Mouse (Mus musculus) retina, embryonic 14.5 days (tissue): ENCODE measurements around the gene Tenm4.

Experiments used
- DNase-seq: peaks from one replicate; pipeline ENCODE4 v3.0.0-alpha.2; 2015; ENCODE audit warnings: low spot score

The Tenm4 gene

DNA sequence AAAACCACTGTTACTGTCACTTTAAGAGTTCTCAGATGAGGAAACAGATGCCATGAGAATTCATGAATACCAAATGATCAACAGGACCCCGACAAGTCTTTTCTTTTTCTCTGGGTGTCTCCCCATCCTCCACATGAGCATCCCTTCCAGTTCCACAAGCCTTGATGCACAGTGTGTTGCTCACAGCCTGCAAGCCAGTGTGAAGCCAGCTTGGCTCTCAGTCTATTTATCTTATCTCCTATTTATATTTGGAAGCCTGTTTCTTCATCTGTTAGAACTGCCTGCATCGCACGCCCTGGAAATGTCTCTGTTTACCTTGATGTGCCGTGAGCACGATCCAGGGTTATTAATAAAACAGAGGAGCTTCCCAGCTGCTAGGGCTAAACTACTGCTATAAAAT is 169.8 kb downstream of the Tenm4 start:
- DNase-seq: no peak

DNA sequence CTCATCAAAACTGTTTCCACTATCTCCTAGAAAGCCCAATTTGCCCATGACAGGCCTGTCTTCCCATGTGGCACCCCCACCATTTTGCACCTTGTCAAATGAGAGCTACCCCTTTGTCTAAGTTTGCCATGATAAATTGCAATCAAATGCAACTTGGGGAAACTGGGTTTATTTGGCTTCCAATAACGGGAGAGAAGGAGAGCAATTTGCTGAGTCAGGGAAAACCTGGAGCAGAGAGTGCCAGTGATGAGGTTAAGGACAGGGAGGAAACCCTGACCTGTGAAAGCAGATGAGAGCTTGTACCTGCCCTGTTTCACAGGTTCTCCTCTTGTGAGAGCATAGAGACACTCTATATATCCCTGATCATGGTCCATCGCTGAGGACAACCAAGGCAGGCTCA is 170.4 kb downstream of the Tenm4 start:
- no peak for DNase-seq

DNA sequence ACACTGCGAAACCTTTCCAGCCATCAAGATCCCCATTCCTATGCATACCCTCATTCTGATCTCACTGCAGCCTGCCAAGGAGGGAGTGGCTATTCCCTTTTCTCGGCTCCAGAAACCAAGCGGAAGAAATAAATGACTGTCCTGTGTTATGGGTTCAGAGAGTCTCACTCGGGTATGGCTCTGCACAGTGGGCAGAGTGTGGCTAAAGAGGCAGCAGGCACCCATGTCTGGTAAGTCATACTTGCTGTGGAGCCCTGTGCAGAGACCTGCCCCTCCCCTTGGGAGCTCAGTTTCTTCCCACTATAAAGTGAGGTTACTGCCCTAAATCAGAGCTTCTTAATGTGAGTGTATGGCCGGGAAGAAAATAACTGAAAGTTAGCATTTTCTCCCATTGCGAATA is 171.9 kb downstream of the Tenm4 start:
- no peak for DNase-seq

DNA sequence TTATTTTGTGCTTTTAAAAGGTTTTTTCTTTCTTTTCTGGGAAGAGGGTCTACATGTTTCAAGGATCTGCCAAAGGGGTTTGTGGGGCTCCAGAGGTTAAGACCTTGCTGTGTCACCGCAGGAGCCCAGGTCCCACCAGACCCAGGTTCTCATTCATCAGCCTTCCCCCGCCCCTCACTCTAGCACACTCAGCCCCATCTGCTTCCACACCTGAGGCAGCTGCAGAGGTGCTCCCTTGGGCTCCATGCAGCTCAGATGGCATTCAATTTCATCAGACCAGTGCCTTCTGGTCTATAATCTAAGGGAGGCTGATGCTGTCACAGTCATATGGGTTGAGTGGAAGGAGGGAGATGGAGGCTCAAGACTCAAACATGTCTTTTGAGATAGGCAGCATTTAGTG is 172.6 kb downstream of the Tenm4 start:
- no peak for DNase-seq

DNA sequence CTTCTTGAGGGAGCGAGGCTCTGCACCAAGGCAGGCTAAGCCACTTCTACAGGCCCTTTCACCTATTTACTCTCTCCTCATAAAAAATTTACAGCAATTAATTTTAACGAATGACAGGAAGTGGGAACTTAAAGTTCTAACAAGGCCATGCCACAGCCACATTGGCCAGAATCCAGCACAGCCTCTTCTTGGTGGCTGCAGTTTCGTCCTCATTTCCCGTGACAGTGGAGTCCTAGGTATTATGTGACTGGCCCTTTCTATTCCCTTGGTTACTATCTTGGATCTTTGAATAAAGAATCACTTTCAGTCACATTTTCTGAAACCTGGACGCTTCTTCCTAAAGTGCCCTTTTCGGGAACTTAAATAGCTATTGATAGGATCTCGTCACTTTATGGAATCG is 181.6 kb downstream of the Tenm4 start:
- DNase-seq: no peak

DNA sequence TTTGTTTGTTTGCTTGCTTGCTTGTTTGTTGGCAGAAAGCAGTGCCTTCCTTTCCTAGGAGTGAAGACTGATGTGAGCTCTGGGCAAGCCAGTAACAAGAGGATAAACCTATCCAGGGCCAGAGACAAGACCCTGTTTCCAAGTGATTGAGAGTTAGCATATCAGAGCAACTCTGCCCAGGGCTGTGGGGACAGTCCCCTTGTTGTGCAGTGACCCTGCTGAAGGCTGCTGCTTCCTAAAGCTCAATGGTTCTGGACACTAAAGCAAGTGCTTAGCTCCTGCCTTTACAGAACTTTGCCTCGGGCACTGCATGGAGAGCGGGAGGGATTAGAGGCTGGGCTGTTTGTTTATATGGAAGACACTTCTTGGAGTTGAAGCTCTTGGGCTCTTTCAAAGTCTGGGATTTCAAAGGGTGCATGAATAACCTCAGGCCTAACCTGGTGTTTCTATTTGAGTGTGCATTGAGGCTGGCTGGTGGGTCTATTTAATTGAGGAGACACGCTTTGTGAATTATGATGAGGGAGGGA is 185.3 kb downstream of the Tenm4 start:
- no peak for DNase-seq

DNA sequence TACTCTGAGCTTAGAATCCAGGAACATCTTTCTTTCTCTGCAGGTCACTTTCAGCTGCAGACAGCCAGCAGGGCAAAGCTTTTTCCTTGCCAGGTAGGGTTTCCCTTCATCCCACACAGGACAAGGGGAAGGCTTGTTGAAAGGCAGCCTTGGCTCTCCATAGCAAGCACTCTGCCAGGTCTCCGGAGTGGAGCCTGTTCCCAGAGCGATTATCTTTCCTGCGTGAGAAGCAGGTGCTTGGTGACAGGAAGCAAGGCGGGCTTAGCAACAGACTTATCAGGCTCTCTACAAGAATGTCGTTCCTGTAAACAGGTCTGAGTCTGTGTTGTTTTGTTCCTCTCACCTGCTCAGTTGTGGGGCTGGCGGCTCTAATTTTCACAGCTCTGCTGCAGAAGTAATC is 186.5 kb downstream of the Tenm4 start:
- no peak for DNase-seq

DNA sequence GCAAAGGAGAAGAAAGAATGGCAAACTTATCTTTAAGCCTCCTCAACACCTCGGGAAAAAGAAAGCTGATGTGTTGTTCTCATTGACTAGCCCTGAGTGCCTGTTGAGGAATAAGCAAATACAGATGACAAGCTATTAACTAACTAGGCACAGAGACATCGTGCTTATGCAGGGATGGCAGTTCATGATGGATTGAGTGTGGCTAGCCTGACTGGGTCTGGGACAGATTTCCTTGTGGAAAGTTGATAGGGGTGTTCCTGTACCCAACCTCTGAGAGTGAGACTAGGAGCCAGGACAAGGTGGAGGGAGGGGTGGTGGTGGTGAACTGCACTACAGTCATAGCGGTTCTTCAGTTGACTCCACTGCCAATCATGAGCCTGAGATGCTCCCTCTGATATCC is 192.3 kb downstream of the Tenm4 start:
- DNase-seq: no peak

DNA sequence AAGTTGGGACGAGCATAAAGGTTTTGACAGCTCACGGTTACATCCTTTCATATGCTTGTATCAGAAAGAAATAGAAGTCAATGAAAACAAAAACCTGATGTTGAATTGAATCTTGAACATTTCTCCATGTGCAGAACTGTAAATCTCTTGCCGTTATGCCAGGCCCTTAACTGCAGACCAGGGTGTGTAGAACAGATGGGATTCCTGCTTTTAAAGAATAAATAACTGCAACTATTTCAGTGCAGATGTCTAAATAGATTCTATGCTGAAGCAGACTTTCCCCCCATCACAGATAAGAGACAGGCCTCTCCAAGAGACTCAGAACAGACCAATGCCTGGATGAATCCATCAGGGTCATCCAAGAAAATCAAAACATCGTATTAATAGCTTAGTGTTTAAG is 198.9 kb downstream of the Tenm4 start:
- DNase-seq: no peak

DNA sequence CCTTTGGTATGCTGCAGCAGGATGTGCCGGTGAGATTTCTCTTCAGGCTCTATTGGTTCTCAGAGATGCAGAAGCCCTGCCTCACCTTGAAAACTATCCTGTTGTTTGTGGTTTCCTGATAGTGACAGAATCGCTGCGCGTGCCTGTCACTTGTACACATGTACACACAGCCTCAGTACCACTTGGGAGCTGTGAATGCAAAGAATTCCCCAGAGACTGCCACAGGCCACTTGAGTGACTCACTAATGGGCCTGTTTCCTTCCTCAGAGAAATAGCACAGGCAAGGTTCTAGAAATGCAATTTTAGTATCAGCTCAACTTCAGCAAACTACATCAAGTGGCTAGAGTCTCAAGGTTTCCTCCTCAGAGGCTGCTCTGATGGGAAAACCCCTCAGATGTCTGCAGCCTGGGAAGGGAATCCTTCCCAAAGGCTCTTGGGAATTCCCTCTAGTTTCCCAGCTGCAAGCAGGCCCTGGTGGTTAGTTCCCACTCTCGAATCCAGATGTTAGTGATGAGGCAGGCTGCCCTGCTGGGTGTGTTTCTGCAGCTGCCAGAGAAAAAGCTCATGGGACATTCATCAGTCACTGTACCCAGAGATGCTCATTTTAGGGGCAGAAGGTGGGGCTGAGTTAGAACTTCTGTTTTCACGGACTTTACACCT is 203.1 kb downstream of the Tenm4 start:
- no peak for DNase-seq

DNA sequence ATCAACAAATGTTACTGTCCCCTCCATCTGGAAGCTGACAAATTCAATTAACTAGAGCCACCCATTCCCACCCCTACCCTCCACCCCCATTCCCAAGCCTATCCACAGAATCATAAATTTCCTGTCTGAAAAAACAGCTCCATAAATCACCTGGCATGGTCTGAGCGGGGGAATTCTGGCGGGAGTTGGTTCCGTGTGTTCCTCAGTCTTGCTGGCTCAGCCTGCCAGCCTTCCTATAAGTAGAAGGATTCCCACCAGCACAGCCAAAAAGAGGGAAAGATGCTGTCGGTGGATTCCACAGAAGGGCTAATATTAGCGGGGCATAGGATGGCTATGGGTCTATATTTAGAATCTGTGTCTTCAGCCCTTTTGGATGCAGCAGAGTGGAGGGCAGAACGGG is 204.5 kb downstream of the Tenm4 start:
- no peak for DNase-seq

DNA sequence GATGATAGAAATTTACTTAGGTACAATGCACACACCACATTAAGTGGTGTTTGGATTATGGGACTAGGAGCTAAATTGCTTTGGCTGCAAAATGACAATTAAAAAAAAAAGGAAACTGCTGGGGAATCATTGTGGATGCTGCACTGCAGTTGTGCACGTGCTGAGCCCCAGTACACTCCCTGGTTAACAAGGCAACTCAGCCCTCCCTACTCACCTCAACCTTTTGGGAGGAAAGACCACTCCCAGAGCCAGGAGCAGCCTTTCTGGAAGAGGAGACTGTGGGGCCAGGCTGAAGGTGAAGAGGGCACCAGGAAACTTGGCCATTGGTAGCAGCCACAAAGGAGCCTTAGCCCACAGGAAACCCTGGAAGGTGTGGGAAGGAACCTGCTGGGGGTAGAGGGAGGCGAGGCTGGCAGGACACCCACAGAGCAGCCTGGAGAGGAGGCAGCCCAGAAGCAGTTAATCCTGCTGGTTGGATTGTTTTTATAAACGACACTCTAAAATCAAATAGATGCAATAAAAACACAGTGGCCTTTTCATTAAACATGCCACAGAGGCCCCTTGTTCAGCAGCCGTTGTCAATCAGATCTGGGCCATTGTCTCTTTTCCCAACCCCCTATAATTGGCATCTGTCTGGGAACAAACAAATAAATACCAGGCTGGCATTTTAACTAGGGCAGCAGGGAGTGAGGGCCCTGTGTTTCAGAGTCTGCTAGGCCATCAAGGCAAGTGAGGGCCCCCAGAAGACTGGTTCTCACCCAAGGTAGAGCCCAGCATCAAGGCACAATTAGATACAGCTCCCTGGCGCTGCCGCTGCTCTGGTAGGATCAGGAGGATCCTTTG is 212.9 kb downstream of the Tenm4 start:
- DNase-seq: peak; percentile 70

DNA sequence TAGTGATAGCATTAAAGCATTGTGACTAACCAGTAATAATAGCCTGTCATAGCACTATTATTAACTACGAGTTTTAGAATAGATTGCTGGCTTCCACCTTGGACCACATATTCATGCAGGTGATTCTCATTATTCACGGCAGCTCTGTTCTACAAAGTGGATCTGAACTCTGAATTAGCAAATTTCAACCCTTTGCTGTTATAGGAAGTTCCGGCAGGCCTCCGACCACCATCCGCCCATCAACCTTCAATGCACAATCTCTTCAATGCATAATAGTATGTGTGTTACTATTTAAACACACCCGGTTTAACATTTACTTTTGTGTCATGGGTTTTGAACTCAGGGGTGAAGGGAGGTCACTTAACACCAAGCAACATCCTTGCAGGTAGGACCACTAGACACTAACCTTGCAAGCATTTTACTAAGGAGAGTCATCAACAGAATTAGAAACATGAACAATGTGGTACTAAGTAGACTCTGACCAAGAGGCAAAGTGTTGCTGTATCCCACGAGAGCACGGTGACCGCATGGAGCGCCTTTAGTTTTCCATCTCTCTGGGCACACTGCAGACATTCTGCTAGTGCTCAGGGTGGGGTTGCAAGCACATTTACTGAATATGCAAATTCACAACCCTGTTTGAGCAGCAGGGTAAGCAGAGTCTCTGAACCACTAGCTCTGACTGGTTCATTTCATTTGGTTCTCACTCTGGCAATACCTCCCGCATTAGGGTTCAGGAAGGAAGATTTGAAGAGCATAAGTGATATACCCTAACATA is 213.9 kb downstream of the Tenm4 start:
- peak; percentile 28 for DNase-seq

DNA sequence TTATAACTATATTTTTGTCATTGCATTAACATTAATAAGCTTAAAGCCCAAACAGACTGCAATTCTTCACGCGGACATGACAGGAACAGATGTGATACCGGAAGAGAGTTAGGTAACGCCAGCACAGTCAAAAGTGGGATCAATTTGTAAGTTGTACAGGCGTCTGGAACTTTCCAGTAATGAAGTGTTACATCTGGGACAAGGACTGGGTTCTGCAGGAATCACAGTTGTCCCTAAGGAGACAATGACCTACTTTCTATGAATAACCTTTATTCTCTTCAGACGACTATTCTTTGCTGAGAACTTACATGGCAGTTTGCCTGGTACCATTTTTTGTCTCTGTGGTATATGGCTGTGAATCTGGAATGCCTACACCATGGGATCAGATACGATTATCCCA is 214.8 kb downstream of the Tenm4 start:
- DNase-seq: no peak

DNA sequence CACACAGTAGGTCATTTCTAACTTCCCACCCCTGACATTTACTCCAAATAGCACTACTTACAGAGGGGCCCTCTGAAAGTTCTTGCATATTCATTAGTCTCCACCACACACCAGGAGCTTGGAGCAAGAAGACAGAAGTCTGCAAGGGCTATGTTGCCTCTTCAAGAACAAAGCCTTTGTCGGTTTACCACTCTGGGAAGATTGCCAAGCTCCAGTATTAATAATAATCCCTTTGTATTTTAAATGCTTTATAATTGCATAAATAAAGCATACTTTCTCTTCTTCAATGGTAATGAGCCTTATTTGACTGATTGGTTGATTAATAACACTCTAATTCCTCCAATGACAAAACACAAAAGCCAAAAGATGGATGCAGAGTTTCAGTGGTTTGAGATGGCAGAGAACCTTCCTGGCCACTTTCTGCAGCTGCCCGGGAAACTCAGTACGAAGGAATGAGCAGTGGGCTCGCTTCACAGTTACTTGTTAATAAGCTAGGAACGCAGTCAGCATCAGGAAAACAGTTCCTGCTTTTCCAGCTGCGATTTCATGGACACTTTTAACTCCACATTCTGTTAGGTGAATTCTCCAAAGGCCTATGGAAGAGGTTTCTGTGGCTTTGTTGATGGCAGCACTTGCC is 219.1 kb downstream of the Tenm4 start:
- peak; percentile 68 for DNase-seq

DNA sequence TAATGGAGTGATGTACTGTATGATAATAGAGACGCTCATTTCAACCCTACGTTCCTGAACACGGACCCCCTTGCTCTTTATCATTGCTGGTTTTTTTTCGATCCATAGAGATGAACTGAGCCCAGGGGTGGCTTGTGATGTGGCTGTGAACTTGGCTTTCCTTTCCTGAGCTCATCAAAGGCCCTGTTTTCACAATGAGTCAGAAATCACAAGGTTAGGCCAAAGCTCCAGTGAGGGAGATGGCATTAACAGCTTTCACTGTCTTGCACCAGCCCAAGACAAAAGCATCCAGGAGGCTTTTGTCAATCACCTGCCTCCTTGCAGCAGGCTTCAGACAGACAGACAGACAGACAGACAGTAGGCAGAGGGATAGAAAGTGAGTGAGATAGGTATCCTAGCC is 219.8 kb downstream of the Tenm4 start:
- no peak for DNase-seq

DNA sequence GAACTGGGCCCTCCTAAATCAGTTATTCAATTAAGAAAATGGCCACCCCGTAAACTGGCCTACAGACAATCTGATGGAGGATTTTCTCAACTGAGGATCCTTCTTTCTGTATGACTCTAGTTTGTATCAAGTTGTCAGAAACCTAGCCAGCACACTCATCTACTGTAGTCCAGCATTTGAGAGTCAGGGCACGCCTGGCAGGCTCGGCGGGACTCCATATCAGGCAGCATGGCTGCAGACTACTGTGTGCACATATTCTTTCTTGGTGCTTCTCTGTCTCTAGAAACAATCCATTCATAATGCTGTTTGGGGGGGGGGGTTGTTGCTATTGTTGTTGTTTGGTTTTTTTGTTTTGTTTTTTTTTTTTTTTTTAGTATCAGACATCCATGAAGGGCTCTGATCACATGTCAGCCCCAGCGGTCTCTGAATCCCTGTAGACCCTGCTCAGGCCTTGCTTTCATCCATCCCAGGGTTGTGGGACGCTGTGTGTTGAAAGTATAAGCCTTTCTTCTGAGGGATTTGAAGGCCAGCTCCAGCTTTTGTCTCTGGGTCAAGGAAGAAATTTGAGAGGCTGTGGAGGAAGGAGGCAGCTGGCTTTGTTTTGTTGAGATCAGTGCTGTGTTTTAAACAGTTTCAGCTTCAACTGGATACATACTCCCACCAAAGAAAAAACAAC is 220.9 kb downstream of the Tenm4 start:
- no peak for DNase-seq

DNA sequence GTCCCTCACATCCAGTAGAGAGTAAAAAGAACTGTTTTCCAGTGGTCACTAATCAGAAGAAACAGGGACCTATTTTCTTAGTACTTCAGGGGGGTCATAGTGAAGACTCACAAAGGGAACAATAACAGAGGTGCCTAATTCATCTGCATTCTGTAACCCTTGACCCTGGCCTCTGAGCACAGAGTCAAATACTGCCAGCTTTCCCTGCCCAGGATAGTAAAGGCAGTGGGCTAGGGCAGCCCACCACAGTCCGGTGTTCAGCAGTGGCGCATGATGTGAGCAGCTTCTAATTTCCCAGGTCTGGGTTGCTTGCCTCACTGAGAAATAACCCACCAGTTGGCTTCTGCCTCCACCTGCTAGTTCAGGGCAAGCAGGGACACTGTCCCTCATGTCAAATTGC is 221.6 kb downstream of the Tenm4 start:
- no peak for DNase-seq

DNA sequence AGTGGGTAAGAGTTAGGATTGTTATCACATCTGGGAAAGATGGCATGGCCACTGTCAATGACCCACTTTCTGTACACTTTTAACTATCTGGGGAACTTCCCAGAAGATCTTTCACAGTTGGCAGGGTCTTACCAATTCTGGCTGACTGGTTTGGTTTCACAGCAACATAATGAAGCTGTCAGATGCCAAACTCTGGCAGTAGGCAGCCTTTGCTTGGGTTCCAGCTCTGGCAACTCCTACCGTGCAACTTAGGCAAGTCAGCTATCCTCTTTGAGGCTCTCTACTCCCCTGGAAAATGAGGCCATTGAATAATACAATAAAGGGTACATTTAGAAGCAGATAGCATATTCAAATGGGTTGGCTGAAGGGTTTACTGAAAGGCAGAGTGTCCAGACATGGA is 226.9 kb downstream of the Tenm4 start:
- DNase-seq: no peak

DNA sequence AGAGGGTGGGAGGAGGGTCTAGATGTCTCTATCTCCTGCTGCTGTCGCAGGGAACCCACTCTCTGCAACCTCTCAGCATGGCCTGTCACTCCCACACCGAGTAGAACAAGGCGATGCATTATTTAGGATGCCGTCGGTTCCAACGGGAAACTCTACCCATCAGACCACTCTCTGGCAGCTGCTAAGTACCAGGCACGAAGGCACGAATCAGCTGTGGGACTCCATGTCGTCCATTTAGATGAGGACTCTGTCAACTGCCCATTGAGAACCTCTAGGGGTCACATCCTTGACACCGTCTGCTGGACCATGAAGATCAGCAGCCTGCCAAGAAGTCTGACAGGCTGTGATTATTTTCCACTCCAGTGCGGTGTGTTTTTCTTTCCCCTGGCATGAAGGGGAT is 229.4 kb downstream of the Tenm4 start:
- peak; percentile 64 for DNase-seq

DNA sequence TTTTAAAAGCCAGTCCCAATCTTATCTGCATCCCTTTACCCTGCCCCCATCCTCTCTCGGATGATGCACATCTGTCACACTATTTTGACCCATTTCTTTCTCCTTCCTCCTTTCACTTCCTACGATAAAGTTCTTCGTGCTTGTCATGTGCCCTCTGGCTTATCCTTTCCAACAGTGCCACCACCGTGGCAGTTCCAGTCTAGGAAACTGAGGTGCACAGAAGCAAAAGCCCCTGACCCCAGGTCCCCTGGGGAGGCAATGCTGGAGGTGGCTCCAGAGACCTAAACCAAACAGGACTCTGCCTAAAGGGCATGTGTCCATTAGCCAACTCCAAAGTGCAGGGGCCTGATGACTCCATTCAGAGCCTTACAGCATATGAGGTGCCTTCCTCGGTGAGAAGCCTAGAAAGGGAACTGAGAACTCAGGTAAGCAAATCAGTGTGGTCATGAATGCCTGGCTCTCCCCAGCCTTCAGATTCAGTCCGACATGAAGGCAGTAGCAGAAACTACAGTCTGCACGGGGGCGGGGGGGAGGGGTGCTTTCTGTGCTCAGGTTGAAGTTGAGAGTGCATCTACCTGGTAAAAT is 235.7 kb downstream of the Tenm4 start:
- no peak for DNase-seq
